Mouse (Mus musculus) naive thymus-derived CD4-positive, alpha-beta T cell, adult 2 months (primary cell): ENCODE measurements around the gene Olfr344.

Experiments used
- DNase-seq: peaks from one replicate; pipeline ENCODE4 v3.0.0-alpha.2; 2011; ENCODE audit warnings: low read depth

Olfr344 gene

DNA sequence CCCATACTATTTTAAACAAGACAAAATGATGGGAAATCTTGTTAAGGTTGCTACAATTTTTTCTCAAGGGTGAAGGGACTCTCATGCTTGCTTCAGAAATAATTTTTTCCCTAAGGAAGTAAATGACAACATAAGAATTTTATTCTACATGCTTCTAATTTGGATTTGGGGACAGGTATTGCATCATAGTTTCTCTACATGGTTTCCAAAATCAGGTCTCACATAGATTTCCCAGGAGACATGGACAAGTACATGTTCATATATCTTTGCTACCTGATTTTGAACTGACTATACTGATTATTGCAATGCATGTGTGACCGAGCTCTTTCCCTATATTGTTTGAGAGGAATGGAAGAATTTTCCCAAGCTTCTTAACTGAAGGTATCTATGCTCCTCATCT, at the start of gene Olfr344:
Gene Olfr344 (plus strand): TSS at position 301 of the 400 bp plus-strand sequence.
- DNase-seq: no peak

DNA sequence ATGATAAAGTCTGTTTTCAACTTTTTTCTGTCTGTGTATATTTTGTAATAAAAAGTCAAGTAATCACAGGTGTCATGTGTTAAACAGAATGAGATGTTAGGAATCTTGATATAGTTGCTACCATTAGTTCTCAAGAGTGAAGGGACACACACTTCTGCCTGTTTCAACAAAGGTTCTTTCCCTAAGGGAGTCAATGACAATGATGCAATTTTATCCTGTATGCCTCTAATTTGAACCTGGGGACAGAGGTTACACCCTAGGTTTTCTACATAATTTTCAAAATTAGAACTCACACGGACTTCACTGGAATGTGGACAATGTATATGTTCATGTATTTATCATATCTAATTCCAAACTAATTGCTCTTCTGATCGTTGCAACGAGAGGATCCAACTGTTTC, 41.8 kb upstream of the Olfr344 start, which contains the start of gene Olfr342:
Gene Olfr342 (plus strand): TSS at position 301 of the 400 bp plus-strand sequence.
- DNase-seq: no peak

DNA sequence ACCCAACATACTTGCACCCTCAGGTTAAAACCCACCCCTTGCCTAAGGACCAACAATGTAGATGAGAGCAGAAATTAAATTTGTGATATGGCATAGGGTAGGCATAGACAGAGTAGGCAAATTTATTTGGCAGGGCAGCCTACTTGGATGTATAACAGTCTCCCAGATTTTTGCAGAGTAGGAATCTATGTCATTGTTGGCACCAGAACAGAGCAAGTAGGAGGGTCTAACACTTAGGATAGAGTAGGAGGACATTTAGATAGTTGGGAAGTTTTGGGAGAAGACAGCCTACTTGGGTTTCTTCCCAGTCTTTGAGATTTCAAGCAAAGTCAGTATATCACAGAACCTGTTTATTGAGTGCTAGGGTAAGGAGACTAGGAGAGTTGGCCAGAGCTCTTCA, 1.3 kb upstream of the Olfr344 start:
- no peak for DNase-seq

GRCm38 (mm10) chr2:36567022-36567421, 560 bp downstream of the Olfr344 start:
- no peak for DNase-seq

DNA sequence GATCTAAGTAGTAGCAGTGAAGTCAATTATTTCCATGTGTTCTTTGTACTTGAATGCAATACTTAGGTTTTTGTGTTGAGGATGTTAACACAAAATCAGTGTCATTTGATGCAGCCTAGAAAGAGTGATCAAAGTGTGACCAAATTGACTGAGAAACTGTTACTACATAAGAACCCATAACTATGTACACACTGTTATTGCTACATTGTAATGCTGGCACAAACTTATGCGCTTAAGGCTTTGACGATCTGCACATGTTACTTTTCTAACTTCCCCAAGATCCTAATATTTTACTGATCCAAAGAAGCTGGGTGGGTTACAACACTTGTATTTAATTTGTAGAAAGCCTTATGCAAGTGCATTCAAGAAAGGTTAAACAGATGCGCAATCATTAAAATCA, 1.4 kb downstream of the Olfr344 start:
- DNase-seq: no peak
